Mouse (Mus musculus) layer of hippocampus, adult 2 months (tissue): ENCODE results near the gene Cox10. TPM values are rescaled to one million over a fixed set of nuclear protein-coding genes. Genes with fewer than 3 reads are reported as not detected.

Experiments
- DNase-seq, 2 experiments: peaks; one replicate each; pipeline ENCODE4 v3.0.0; 2022; ENCODE audit warnings: low spot score in 2 of 2
- H3K27ac ChIP-seq: fragments of 200-600 bp; 2 replicates; pipeline ENCODE4 v1.8.1; 2022
- H3K4me3 ChIP-seq: fragments of 200-600 bp; 2 replicates; pipeline ENCODE4 v1.8.1; 2022; ENCODE audit warnings: mild to moderate bottlenecking
- CTCF ChIP-seq: fragments of 200-600 bp; conservative IDR thresholded peaks from 2 replicates; pipeline ENCODE4 v1.8.1; 2022; ENCODE audit warnings: antibody characterized with exemption, mild to moderate bottlenecking, moderate library complexity
- total RNA-seq, 2 experiments: library from RNA; stranded (reverse); gene quantifications; 2 replicates each; pipeline ENCODE4 v1.2.3; 2021

Cox10 gene
- total RNA-seq, 2 experiments from 2014 or later: 23.3 to 24.5 TPM

DNA sequence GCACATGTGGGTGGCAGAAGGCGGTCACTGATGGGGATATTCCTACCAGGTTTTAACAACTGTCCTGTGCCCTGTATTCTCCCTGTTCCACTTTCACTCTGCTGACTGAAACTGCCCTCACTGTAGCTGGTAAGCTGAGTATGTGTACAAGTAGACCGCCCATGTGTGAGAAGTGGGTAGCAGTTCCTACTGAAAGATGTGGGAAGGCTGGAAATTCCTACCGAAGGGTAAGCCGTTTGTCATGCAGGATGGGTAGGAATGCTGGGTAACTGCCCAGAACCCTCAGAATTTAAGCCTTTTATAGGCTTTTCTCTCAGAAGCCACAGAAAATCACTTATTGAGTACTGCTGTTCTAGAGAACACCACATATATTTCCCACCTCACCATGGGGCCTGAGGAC, 75.1 kb downstream of the Cox10 start:
- DNase-seq: no peak
- Histone ChIP-seq H3K4me3 (no peak overlapping the region), H3K27ac (no peak overlapping the region)
- no peak for TF ChIP-seq CTCF

DNA sequence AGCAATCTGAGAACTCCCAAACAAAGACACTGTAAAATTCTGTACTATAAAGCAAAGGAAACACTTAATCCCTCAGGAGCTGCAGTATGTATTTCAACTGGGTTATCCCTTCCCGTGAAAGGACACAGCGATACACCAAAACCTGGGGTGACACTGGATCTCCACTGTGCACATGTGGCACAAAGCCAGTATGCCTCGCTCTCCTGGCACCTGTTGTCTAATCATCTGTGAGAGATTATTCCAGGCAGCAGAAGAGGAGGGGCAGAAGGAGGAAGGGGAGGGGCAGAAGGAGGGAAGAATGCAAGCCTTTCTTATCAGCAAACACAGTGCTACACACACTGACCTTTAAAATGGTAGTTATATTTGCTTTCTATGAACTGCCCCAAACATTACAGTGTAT, 75.8 kb downstream of the Cox10 start:
- Histone ChIP-seq H3K27ac (no peak overlapping the region), H3K4me3 (no peak overlapping the region)
- DNase-seq: no peak
- no peak for TF ChIP-seq CTCF

DNA sequence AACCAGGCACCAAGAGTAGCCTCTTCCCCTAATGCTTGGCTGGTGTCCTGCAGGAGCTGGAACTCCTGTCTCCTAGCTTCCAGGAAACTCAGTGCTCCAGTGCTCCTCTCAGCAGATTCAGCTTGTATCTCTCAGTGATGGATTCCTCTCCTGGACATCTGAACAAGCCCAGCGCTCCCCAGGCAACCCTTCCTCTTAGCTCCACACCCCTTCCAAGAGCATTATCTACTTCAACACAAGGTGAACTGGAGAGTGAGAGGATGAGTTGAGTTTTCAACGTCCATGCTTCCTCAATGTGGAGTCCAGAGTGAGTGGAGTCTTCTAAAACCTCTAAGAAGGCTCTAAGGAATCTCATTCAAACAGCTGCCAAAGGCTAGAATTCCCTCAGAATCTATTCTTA, 76.6 kb downstream of the Cox10 start:
- DNase-seq: no peak
- TF ChIP-seq CTCF: no peak
- Histone ChIP-seq H3K4me3 (no peak overlapping the region), H3K27ac (no peak overlapping the region)

DNA sequence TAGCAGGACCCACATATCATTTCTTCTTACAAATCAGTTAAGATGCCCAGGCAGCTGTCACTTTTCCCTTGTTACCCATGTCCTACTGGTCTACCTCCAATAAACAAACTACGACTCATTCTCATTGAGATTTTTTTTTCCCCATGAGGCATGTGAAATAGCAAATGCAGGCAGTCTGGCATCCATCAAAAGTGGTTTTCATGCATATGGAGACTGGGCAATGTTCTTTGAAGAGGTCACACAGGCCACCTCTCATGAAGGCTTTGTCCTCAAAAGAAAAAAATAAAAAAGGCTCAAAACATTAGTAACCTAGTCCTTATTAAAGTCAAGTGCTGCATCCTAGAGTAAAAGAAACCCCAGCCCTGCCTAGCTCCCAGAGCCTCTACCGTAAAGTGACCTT, 78.2 kb downstream of the Cox10 start:
- Histone ChIP-seq H3K4me3 (no peak overlapping the region), H3K27ac (no peak overlapping the region)
- no peak for TF ChIP-seq CTCF
- no peak for DNase-seq

DNA sequence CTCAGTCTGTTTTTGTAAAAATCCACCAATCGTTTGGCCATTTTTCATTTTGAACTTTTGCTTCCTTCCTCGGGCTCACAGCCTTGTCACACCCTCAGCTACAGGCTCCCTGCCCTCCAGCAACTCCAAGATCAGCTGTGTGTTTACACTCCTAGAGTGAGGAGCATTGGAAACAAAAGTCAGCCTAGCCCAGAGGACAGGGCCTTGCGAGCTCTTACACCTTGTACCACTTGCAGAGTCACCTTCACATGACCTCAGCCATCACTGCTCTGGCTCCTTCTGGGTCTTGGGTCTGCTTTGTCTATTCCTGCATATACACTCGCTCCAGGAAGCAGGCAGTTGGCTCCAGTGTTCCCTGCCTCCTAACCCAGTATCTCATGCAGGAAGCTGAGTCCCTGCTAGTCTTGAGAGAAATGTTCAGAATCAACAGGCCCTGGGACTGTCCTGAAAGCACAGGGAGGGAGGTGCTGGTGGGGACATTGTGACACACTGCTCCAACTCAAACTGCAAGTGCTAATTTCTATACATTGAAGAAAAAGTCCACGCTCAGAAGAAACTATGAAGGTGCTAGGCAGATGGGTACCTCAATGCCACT, 79.0 kb downstream of the Cox10 start:
- Histone ChIP-seq H3K4me3 (no peak overlapping the region), H3K27ac (no peak overlapping the region)
- no peak for TF ChIP-seq CTCF
- DNase-seq: no peak

DNA sequence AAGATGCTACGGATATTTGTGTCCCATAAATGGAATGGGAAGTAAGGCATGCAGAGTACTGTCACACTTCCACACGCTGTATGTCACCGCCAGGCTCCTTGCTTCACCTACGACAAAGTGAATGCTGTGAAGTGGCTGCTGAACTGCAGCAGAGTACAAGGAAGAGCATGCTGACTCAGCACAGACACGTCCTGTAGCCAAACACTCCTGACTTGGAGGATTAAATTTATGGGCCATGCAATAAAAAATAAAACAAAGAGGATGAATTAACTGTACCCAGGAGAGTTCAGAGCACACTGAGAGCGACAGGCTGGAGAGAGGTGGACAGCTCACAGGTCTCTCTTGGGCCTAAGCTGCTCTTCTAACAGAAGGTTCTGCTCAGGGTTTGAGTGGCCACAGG, 79.8 kb downstream of the Cox10 start:
- no peak for TF ChIP-seq CTCF
- no peak for DNase-seq
- Histone ChIP-seq H3K4me3 (no peak overlapping the region), H3K27ac (no peak overlapping the region)

DNA sequence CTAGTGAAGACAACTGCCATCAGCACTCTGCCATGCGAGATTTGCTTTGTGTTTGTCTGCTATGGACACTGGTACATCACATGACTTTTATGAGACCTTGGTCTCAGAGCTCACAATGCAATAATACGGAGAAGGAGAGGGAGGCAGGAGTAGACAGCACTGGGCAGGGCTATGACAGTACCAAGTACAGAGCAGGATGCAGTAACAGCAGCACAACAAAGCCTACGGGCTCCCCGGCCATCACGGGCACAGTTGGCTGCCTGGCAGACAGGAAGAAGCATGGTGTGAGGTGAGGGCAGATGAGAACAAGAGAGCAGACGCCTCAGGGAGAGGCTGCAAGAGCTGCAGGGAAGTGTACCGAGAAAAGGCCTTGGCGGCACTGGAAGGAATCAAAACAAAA, 87.3 kb downstream of the Cox10 start:
- H3K27ac ChIP-seq: no peak overlapping the region
- DNase-seq: no peak
- no peak for TF ChIP-seq CTCF
- no peak overlapping the region for H3K4me3 ChIP-seq

DNA sequence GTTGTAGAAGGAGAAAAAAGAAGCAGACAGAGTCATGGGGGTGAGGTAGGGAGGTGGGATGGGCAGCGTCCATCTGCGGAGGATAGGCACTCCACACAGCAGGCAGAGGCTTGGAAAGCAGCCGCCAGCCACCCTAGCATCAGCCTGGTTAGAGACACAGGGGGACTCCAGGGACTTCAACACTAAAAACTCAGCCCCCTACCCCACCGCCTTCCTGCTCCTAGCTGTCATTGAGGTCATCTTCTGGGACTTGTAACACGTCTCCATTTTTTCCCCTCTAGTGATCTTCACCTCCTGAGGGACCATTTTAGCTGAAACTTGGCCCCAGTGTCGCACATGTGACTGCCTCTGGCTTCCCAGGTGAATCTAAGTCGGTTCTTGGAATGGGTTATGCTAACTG, 88.5 kb downstream of the Cox10 start:
- TF ChIP-seq CTCF: no peak
- no peak for DNase-seq
- no peak overlapping the region for H3K4me3 ChIP-seq

DNA sequence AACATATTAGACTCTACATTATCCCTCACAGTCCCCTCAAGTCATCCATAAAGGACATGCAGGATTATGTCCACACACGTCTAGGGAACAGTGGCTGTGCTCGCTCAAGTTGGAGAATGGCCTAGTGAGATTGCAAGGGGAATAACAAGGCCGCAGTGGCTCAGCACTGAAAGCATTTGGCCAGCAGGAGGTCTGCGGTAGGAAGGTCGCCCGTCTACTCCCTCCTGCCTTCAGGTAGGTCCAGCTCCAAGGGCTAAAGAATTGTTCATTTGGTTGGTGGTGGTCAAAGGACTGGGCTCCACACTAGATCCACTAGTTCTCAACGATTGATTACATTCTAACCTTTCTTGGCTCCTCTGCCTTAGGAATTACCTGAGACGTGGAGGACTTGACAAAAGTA, 89.0 kb downstream of the Cox10 start:
- TF ChIP-seq CTCF: no peak
- DNase-seq: no peak
- H3K27ac ChIP-seq: no peak overlapping the region
- no peak overlapping the region for H3K4me3 ChIP-seq

More for the DNA sequence above, 88.5 kb downstream of the Cox10 start:
- H3K27ac ChIP-seq: no peak overlapping the region

DNA sequence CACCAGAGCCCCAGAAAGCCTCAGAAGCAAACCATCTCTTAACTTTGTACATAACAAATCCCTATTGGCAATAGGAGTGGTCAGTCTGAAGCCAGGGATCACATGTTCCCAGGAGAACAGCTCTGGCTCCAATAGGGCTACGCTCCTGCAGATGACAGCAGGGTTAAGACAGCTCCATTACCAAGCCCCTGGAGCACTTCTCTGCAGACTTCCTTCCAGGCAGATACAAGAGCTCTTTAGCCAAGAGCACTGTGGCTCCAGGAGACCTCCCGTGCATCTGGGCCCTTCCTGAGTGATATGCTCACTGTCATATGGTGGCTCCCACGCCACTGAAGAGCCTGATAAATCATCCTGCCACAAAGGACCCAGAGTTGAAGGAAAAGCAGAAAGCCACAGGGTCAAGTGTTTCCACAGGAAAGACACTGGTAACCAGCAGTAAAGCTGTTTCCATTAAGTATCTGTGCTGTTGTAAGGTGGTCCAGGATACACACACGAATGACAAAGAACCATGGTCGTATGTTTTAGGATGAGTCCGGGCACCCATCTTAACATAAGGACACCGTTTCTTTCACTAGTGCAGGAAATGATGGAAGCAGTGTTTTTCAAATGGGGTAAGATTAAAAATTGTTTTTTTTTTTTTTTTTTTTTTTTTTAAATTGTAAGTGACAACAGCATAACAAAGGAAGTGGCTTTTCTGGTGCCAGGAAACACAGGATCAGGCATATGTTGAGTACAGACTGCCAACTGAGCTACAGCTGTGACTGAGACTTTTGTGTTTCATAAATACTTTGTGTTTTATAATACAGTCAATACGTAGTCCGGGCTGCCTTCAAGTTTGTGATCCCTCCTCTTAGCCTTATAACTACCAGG, 90.0 kb downstream of the Cox10 start:
- DNase-seq: no peak
- TF ChIP-seq CTCF: no peak
- H3K4me3 ChIP-seq: no peak overlapping the region
- H3K27ac ChIP-seq: no peak overlapping the region

DNA sequence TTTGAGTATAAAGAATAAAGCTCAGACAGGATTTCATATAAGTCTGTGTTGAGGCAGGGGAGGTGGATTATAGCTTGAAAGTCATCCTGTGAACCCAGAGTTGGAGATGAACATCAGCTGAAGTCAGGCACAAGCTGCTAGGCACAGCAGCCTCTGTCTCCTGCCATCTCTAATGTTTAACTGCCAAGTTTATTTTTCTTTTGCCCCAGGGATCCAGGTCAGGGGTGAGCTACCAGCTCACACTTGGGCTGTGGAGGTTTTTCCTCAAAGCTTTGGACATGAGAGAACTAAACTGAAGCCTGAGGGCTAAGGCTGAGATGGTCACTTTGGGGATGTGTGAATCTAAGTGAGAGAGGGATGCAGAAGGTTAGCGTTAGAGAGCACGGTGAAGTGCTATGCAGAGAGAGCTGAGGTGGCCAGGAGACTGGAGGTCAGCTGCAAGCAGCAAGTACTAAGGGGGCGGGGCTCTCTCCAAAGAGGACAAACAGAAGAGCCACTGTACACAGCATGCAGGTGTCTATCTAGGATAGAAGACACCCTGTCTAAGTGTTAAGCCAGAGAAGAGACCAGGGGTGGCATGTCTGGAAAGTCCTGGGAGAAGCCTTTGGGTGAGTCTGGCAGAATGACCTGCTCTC, 91.1 kb downstream of the Cox10 start:
- no peak for DNase-seq
- H3K4me3 ChIP-seq: no peak overlapping the region
- no peak overlapping the region for H3K27ac ChIP-seq
- no peak for TF ChIP-seq CTCF

DNA sequence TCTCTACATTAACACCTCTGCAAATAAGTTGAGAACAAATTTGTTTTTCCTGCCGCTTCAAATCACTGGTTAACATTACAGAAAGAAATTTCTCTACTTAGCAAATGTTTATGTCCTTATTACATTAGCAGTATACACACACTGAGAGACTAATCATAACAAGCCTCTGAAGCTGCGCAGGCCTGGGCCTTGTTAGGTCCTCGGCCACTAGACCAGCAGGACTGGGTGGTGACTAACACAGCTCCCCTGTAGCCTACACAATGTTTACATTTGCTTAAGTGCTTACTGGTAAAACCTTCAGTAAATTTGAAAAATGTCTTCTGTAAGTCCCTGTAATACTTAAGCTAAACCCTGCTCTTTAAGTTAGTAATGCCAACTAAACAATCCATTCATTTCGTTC, 92.6 kb downstream of the Cox10 start:
- no peak for TF ChIP-seq CTCF
- no peak for DNase-seq
- Histone ChIP-seq H3K4me3 (no peak overlapping the region), H3K27ac (no peak overlapping the region)

DNA sequence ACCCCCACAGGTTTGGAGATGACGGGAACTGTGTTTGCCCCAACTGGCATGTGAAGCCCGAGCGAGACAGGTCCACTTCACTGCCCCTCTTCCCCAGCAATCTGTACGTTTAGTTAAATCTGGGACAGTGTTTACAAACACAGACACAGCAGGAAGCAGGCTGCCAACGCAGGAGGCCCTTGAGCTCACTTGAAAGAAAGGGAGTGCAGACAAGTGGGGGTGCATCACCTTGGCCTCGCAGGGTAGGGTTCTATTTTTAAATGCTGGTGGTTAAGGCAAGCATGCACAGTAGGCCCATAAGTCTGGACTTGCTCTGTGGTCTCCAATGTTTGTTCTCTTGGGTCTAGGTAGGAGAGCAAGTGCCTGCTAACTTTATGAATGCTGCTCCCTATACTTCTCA, 93.8 kb downstream of the Cox10 start:
- no peak for TF ChIP-seq CTCF
- Histone ChIP-seq H3K27ac (no peak overlapping the region), H3K4me3 (no peak overlapping the region)
- no peak for DNase-seq
